Mouse (Mus musculus): Measurements from ENCODE around the gene Csrp3.

- TF ChIP-seq GATA1 (IDR thresholded peaks at IDR 0.05; ENCODE audit: borderline replicate concordance, low read length) (no peak), FLI1 (IDR thresholded peaks at IDR 0.05; ENCODE audit: low read length) (no peak)
These were observed 33.7 kb upstream of the Csrp3 start, which contains the start of gene E2f8 for GRCm38 (mm10) chr7:48881486-48881885.
